Mouse (Mus musculus) hindbrain, embryonic 16.5 days (tissue): Measurements from ENCODE around the gene Gm7075. TPM values are rescaled to one million over a fixed set of nuclear protein-coding genes. Genes with fewer than 3 reads are reported as not detected.
A peak's percentile ranks its signal among the peaks of the same experiment; 100 is the strongest.

ENCODE experiments used
- ATAC-seq: fragments of 200-750 bp; cut with Nextera tagmentation; 2 replicates; pipeline ENCODE4 v1.8.0; 2017; ENCODE audit warnings: moderate TSS enrichment, moderate library complexity
- H3K27ac ChIP-seq: fragments of 300-500 bp; sonication (generic); 2 replicates; pipeline ENCODE4 v1.5.1; 2014; ENCODE audit warnings: low read depth, mild to moderate bottlenecking, control low read depth, low read length, moderate library complexity
- H3K27me3 ChIP-seq: fragments of 300-500 bp; sonication (generic); replicated peaks from 2 replicates; pipeline ENCODE4 v1.6.1; 2014; ENCODE audit warnings: low read length; ENCODE audit not compliant: control insufficient read depth, insufficient read depth
- H3K36me3 ChIP-seq: fragments of 300-500 bp; sonication (generic); 2 replicates; pipeline ENCODE4 v1.6.1; 2014; ENCODE audit warnings: mild to moderate bottlenecking, low read length, moderate library complexity, mixed read lengths; ENCODE audit not compliant: control insufficient read depth, insufficient read depth
- H3K4me1 ChIP-seq: fragments of 300-500 bp; sonication (generic); 2 replicates; pipeline ENCODE4 v1.6.1; 2014; ENCODE audit warnings: low read depth, low read length; ENCODE audit not compliant: control insufficient read depth, insufficient read depth
- H3K4me2 ChIP-seq: fragments of 300-500 bp; sonication (generic); 2 replicates; pipeline ENCODE4 v1.6.1; 2014; ENCODE audit warnings: mild to moderate bottlenecking, low read length, control low read depth, moderate library complexity
- H3K4me3 ChIP-seq: fragments of 300-500 bp; sonication (generic); 2 replicates; pipeline ENCODE4 v1.5.1; 2014; ENCODE audit warnings: mild to moderate bottlenecking, low read length, control low read depth, moderate library complexity
- H3K9ac ChIP-seq: fragments of 300-500 bp; sonication (generic); 2 replicates; pipeline ENCODE4 v1.6.1; 2014; ENCODE audit warnings: low read depth, mild to moderate bottlenecking, control low read depth, low read length, moderate library complexity
- H3K9me3 ChIP-seq: fragments of 300-500 bp; sonication (generic); 2 replicates; pipeline ENCODE4 v1.6.1; 2014; ENCODE audit warnings: mild to moderate bottlenecking, low read length, moderate library complexity; ENCODE audit not compliant: control insufficient read depth
- WGBS: fragments of 180-500 bp; shearing (Covaris S2); extraction: QIAGEN DNeasy Blood & Tissue Kit; methylation state at CpG from one replicate; pipeline ENCODE4 v1.1.7; 2014; 5-methylcytosine and 5-hydroxymethylcytosine counted together
- polyA plus RNA-seq: library from polyadenylated mRNA; unstranded; fragments of >200 nt; fragmentation: Nextera tagmentation; extraction: Ambion mirVana; gene quantifications from 2 replicates; pipeline ENCODE4 v1.2.1, GENCODE M21; 2015

Gm7075 gene
- polyA plus RNA-seq, 1 experiment from 2014 or later: not detected

DNA sequence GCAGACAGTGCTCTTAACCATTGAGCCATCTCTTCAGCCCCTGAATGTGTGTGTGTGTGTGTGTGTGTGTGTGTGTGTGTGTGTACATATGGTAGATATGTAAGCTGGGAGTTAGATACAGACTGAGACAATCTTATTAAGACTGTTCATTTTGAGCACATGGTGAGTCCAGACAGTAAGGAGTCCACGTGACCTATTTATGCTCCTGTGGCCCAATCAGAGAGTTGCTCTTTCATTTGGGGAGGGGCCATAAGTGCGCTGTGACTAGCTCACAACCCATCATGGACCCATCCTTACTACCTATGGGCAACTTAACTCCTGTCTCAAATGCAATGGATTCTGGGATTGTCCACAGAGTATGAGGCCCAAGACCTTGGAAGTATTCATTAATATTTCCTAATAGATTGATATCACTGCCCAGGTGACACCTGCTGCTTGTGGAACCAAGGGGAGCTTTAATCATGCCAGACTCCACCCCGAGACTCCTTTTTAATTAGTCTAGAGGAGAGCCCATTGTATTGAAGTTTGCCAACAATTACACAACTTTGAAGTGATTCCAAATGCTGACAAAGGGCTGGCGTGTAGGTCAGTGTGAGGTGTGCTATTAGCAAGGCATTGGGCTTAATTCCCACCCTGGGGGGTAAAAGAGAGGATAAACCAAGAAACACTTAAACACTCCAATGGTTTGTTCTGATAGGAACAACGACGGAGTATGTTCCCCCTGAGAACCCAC, 42.5 kb downstream of the Gm7075 start:
- 68% methylated on average over 6 of the region's 6 CpGs for WGBS

GRCm38 (mm10) chr10:63377468-63377867, 44.1 kb downstream of the Gm7075 start:
- no peak overlapping the region for H3K4me2 ChIP-seq
- H3K4me3 ChIP-seq: no peak overlapping the region
- no peaks in the 10 kb centered on the region for H3K9me3 ChIP-seq
- ATAC-seq: peak; percentile 29; the same call in 1 of the 2 replicates
- H3K27ac ChIP-seq: no peak overlapping the region
- no peaks in the 10 kb centered on the region; the same call in 1 of the 2 replicates for H3K27me3 ChIP-seq
- H3K9ac ChIP-seq: no peak overlapping the region
- no peaks in the 10 kb centered on the region for H3K36me3 ChIP-seq
- H3K4me1 ChIP-seq: peaks cover 9% of the 10 kb centered on the region
- WGBS: 23% methylated on average over 9 of the region's 9 CpGs

More for the DNA sequence above, 42.5 kb downstream of the Gm7075 start:
- Histone ChIP-seq H3K4me2 (no peak overlapping the region), H3K27ac (no peak overlapping the region), H3K4me3 (no peak overlapping the region), H3K9ac (no peak overlapping the region), H3K36me3 (no peaks in the 10 kb centered on the region), H3K4me1 (peaks cover 9% of the 10 kb centered on the region), H3K9me3 (no peaks in the 10 kb centered on the region), H3K27me3 (no peaks in the 10 kb centered on the region; the same call in 1 of the 2 replicates)
- ATAC-seq: no peak

DNA sequence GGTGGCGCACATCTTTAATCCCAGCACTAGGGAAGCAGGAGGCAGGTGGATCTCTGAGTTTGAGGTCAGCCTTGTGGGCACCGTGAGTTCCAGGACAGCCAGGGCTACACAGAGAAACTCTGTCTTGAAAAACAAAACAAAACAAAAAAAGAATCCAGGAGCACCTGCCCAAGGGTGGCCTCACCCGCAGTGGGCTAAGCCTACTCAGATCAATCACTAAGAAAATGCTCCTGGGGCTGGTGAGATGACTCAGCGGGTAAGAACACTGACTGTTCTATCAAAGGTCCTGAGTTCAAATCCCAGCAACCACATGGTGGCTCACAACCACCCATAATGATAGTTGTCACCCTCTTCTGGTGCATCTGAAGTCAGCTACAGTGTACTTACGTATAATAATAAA, 45.3 kb downstream of the Gm7075 start:
- 87% methylated on average over 5 of the region's 5 CpGs for WGBS
- H3K9me3 ChIP-seq: no peaks in the 10 kb centered on the region
- H3K27ac ChIP-seq: no peak overlapping the region
- no peak overlapping the region for H3K4me3 ChIP-seq
- ATAC-seq: no peak
- no peaks in the 10 kb centered on the region; the same call in 1 of the 2 replicates for H3K27me3 ChIP-seq
- no peaks in the 10 kb centered on the region for H3K36me3 ChIP-seq
- H3K4me1 ChIP-seq: peaks cover 2% of the 10 kb centered on the region
- H3K4me2 ChIP-seq: no peak overlapping the region
- H3K9ac ChIP-seq: no peak overlapping the region

Other genes with a start within 250 kb of the Gm7075 start
- 1.0 and 1.3 TPM in 2 replicates for gene Mypn, start 217.8 kb downstream of the Gm7075 start, polyA plus RNA-seq
- gene Herc4, start 178.0 kb downstream of the Gm7075 start, polyA plus RNA-seq: 23.8 and 28.3 TPM in 2 replicates
- gene Sirt1, start 40.1 kb downstream of the Gm7075 start, polyA plus RNA-seq: 2.3 and 3.4 TPM in 2 replicates
- gene Dnajc12, start 39.3 kb downstream of the Gm7075 start, polyA plus RNA-seq: 18.1 and 22.8 TPM in 2 replicates
- 1.8 and 2.3 TPM in 2 replicates for gene Ctnna3, start 8.3 kb upstream of the Gm7075 start, polyA plus RNA-seq